Mouse (Mus musculus): ENCODE results near the gene 3110018I06Rik.

3110018I06Rik gene

GRCm38 (mm10) chr12:107488371-107488770 is at the start of gene 3110018I06Rik:
TSS of gene 3110018I06Rik (plus strand) at chr12:107488632.
- no peak for DNase-seq (ENCODE audit: low read depth in 1 of 2, low spot score in 2 of 2)

DNA sequence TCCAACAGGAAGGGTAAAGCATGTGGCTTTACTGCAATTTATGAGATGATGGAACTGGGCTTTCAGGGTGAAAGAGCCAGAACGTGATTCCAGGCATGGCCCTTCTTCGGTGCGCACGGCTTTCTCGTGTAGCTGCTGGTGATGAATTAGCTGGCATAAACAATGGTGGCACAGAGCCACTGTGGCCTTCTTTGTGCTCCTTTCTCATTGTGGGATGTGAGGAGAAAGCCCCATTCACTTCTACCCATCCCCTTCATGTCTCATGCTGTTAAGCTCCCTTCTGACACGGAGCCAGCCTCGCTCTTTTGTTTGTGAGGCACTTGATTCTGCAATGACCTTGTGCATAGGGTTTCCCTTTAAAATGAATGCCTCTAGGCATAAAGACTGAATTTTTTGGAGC is 43.8 kb upstream of the 3110018I06Rik start:
- no peak for DNase-seq (ENCODE audit: low read depth in 1 of 2, low spot score in 2 of 2)

GRCm38 (mm10) chr12:107457835-107458234 is 30.6 kb upstream of the 3110018I06Rik start:
- no peak for DNase-seq (ENCODE audit: low read depth in 1 of 2, low spot score in 2 of 2)

DNA sequence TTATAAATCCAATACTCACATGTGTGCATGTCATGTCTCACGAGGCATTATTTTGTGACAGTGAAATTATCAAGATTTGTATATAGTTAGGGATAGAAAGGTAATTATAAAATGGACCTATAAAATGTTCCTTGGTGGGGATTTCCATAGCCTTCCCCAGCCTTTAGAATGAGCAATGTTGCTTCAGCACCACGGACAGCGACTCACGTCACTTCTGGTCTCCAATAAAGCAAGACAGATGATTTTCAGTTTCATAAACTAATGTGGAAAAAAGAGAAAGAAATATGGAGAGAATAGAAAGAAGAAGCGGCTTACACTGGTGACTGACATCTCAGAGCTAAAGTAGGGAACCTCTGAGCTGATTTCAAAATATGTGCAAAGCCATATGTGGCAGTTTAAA is 23.7 kb upstream of the 3110018I06Rik start:
- no peak for DNase-seq (ENCODE audit: low read depth in 1 of 2, low spot score in 2 of 2)

- DNase-seq (ENCODE audit: low read depth in 1 of 2, low spot score in 2 of 2): no peak
Measured at GRCm38 (mm10) chr12:107476441-107477291, 11.8 kb upstream of the 3110018I06Rik start.

GRCm38 (mm10) chr12:107479350-107479749 is 9.1 kb upstream of the 3110018I06Rik start:
- no peak for DNase-seq (ENCODE audit: low read depth in 1 of 2, low spot score in 2 of 2)

DNA sequence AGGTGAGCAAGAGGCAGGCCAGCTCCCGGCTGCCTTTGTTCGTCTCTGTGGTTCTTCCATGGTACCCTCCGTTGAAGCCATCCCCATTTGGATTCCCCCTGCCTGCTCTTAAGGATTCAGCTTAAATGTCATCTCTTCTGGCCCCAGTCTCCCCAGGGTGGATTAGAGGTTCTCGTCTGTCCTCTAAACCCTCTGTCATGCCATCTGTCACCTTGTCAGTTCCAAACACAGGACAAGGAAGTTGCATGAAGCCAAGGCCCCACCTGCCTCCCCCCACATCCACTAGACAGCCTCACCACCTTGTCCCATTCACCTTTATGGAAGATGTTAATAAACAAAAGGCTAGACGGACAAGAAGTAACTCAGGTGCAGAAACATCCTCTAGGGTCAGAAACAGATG is 5.4 kb upstream of the 3110018I06Rik start:
- no peak for DNase-seq (ENCODE audit: low read depth in 1 of 2, low spot score in 2 of 2)

DNA sequence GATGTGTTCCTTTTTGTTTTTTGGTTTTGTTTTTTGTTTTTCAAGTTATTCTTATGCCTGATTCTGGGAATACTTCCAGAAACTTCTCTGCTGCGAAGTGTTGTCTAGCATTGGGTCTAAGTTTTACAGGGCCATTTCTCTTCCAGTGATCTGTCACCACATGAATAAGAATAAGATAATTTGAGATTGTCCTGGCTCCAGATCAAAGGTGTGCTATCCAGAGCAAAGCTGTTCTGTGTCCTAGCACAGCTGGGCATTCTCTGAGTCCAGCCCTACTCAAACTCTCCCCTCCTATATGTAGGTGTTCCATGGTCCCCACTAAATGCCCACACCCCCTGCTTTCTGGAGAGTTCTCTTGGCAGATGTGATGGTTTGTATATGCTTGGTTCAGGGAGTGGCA is 2.9 kb downstream of the 3110018I06Rik start:
- no peak for DNase-seq (ENCODE audit: low read depth in 1 of 2, low spot score in 2 of 2)

- no peak for DNase-seq (ENCODE audit: low read depth in 1 of 2, low spot score in 2 of 2)
Measured at GRCm38 (mm10) chr12:107496924-107497323, 8.5 kb downstream of the 3110018I06Rik start.

DNA sequence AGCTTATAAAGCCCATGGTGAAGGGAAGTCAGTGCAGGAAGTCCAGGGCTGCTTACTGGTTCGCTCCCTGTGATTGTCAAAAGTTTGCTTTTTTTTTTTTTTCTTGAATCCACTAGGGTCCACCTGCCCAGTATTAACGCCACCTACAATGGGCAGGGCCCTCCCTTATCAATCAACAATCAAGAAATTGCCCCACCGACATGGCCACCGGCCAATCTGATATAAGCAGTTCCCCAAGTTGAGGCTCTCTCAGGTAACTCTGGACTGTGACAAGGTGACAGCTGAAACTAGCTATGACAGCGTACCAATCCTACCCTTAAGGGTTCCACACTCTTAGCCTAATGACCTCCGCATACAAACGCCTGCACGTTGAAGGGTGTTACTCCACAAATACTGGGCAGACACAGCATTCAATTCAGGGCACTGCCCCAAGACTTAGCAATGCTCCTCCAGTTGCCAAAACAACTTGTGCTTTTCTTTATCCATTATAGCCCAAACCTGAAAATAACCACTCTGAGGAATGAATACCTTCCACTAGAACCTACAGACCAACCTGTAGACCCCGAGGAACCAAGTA is 21.3 kb downstream of the 3110018I06Rik start:
- DNase-seq (ENCODE audit: low read depth in 1 of 2, low spot score in 2 of 2): no peak

GRCm38 (mm10) chr12:107511112-107511511 is 22.7 kb downstream of the 3110018I06Rik start:
- no peak for DNase-seq (ENCODE audit: low read depth in 1 of 2, low spot score in 2 of 2)

DNA sequence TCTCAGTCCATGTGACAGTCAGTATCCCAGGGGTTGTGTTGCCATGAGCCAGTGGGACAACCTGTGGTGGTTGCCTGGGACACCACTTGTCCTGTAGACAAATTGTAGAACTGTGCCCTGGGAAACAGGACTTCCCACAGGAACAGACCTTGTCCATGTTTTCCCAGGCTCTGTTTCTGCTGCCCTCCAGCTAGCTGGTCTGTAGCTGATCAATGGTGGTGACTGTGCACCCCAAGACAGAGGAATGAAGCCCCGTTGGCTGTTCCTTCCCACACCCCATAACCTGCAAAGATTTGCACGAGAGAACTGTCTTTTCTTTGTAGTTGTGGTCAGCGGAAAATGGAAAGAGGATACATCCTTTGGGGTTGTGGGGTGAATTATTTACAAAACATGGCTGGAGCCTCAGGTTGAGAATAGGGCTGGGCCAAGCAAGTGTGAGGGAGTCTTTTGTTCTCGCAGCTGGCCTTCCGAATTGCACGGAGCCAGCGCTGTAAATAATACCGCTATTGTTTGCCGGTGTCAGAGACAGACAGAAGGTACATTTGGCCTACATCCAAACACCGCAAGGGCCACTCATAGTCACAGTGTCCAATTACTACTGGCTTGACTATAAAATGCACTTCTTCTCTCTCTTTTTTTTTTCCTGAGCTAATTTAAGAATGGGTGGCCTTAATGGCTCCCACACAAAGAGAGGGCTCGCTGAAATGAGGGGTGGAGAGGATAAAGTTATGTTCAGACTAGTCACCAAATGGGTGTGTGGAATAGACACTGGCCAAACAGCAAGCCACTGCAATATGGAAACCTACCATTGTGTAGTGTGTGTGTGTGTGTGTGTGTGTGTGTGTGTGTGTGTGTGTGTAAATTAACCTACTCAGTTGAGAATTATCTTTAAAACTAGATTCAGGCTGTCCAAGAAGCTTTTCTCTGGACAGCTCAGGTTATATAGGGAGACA is 28.1 kb downstream of the 3110018I06Rik start:
- DNase-seq (ENCODE audit: low read depth in 1 of 2, low spot score in 2 of 2): no peak

DNA sequence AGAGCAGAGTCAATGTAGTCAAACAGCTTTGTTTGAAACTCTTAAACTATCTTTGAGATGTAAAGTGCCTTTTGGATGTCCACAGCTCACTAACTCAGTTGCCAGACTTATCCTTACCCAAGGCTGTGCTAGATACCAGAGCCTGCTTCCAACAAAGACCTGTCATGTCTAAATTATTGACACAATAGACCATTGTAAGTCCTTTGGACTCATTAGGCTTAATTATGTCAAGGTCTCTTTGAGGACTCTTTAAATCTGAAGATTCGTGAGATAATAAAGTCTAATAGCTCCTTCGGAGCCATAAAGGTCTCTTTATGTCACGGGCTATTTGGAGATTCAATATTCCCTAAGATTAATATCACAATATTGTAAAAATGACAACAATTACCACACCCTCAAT is 32.5 kb downstream of the 3110018I06Rik start:
- no peak for DNase-seq (ENCODE audit: low read depth in 1 of 2, low spot score in 2 of 2)

DNA sequence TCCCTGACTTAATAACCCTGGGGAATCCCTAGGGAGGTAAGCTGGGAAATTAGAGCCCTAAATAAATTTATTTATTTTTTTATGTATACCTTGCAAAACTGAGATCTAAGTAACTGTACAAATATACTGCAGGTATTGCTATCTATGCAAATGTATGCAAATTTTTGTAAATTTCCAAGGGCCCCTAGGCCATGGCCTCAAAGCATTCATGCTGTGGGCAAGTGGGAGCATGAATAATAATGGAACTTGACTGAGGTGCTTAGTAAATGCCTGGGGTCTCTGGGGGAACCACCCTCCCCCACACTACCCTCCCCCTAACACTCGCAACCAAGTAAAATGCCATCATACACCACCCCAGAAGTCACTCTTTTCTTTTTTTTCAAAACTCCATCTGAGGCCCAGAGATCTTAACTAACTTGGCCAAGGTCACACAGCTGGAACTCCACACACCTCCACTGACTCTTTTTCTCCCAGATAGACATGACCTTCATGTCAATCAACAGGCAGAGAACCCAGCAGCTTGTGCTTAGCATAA is 40.0 kb downstream of the 3110018I06Rik start:
- no peak for DNase-seq (ENCODE audit: low read depth in 1 of 2, low spot score in 2 of 2)

- DNase-seq (ENCODE audit: low read depth in 1 of 2, low spot score in 2 of 2): no peak
Measured at GRCm38 (mm10) chr12:107532871-107533270, 44.4 kb downstream of the 3110018I06Rik start.

Measured in monocyte, adult 2 months (primary cell).